Mouse (Mus musculus): ENCODE data around the gene Baz2b. TPM values are rescaled to one million over a fixed set of nuclear protein-coding genes. Genes with fewer than 3 reads are reported as not detected.
"Not testable (repeated sequence)": the region's sequence is repeated elsewhere in the genome, so short reads cannot be mapped to it uniquely, and the experiment has no call there.

Gene Baz2b
- total RNA-seq, 1 experiment from 2014 or later: 125 TPM

DNA sequence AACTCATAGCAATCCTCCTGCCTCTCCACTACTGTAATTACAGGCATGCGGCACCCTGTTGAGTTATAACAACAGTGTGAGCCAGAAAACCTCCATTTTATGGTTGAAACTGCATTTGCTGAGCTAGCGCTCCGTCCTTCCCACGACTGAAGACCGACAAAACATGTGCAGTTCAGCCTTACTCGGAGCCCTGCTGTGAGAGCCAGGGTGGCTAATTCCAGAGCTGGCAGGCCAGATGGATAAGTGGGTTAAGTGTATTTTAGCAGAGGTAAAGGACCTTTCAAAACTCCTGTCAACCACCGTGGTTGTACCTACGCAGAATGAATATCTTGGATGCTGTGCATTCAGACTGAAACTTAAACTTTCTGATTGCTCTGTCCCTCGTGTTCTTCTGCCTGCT is 355.3 kb downstream of the Baz2b start:
- ATAC-seq (replicated peaks; ENCODE audit: insufficient number of reproducible peaks, low FRiP score, low TSS enrichment, poor library complexity, severe bottlenecking): no peak

DNA sequence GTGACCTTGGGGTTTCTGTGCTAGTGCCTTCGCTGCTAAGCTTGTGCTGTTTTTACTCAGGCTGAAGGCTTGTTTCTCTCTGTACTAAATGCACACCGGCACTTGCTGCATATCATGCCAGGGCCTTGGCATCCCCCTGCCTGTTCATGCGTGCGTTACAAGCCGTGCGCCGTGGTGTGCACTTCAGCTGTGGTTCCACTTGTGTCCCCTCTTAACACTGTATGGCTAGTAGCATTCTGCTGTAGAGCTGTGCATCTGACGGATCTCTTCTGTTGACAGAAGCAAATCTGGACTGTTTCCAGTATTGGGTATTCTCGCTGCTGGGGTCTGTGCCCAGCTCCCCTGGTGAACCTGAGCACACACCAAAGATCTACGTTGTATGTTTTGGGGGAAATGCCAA is 356.1 kb downstream of the Baz2b start:
- ATAC-seq (replicated peaks; ENCODE audit: insufficient number of reproducible peaks, low FRiP score, low TSS enrichment, poor library complexity, severe bottlenecking): no peak

DNA sequence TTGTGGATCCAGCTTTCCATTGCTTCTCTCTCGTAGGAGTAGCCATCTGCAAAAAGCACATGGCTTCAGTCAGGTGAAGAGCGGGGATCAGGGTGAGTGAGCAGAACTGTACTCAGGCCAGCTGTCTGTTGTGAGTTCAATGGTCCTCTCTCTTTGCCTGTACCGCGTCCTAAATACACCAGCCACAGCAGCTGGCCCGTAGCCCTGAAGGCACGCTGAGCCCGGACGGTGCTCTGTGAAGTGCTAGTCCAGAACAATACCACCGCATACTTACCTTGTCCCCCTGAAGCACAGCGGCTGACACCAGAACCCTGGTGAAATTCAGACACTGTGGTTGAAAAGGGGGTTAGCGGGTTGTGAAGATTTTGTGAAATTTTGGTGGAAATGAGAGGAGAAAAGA is 356.7 kb downstream of the Baz2b start:
- no peak for ATAC-seq (replicated peaks; ENCODE audit: insufficient number of reproducible peaks, low FRiP score, low TSS enrichment, poor library complexity, severe bottlenecking)

DNA sequence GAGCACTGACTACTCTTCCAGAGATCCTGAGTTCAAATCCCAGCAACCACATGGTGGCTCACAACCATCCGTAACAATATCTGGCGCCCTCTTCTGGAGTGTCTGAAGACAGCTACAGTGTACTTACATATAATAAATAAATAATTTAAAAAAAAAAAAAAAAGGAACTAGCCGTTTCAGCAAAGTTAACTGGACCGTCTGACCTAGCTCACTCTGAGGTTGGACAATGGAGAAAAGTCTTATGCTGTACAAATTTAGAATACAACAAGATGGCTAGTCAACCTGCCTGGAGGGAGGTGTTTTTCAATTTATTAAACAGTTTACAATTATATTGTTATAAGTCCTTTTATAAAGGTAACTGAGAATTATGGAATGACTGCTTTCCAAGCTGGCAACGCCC is 357.8 kb downstream of the Baz2b start:
- ATAC-seq (replicated peaks; ENCODE audit: insufficient number of reproducible peaks, low FRiP score, low TSS enrichment, poor library complexity, severe bottlenecking): not testable (repeated sequence)

Other genes with a start within 250 kb of the Baz2b start
- gene March7, start within 50 bp of the Baz2b start, total RNA-seq (2017): 234 to 384 TPM (median 306 TPM) in 3 replicates
- 17.9 to 44.5 TPM (median 30.5 TPM) in 3 replicates for gene Cd302, start 74.6 kb upstream of the Baz2b start, total RNA-seq (2017)
- gene Ly75, start 173.5 kb upstream of the Baz2b start, total RNA-seq (2017): 4.5 to 18.4 TPM (median 4.9 TPM) in 3 replicates